Mouse (Mus musculus): ENCODE measurements around the gene Rtn4rl1.

DNA sequence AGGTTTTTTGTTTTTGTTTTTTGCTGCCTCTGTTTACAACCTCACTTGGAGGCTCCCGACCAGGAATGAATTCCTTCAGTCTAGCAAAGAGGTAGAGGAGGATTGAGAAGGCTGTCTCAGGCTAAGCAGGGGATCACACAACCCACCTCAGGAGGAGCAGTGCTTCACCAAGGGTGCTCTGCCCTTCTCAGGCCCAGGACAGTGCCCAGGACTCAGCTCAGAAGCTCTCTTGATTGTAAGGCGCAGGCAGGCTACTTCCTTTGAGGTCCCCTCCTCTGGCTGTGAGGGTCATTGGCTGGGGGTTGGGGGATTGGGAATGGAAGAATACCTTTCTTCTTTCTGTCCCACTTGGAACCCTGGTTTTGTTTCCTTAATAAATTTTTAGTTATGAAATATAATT, 29.5 kb upstream of the Rtn4rl1 start:
- TF ChIP-seq POLR2A (IDR thresholded peaks at IDR 0.05; ENCODE audit: insufficient read depth, low read depth, low read length), result no peak
- TF ChIP-seq CTCF (IDR thresholded peaks at IDR 0.05), result no peak

Data from heart, adult 2 months (tissue).